Mouse (Mus musculus): ENCODE results near the gene Abhd6.
A peak's percentile ranks its signal among the peaks of the same experiment; 100 is the strongest.

Abhd6 gene

DNA sequence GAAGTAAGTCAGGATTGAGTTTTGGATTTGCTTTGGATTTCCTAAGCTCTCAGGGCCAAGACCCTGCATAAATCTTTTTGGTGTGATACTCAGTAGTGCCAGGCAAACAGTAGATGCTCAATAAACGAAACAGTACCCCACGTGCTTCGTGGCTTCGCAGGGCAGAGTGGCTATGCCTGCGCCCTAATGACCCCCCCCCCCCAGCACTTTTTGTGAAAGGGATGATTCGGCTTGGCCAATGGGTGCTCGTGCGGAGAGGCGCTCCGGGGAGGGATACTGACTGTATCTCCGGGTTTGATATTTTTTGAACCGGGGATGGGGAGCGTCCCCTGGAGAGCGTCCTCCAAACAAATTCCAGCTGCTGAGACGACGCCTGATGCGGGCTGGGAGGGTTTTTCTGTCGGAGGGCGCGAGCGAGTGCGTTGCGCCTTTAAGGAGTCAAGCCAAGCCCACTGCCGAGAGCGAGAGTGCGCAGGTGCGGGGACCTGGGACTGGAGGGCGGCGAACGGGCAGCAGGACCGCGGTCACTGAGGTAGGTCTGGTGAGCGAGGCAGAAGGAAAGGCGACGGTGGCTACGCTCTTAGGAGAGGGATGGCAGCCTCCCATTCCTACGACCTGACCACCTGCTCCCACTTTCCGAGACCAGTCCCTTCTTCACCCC, at the start of gene Abhd6:
Gene Abhd6 (plus strand): TSS at position 471 of the 661 bp plus-strand sequence.
- peak; percentile 79 to 85 for DNase-seq

DNA sequence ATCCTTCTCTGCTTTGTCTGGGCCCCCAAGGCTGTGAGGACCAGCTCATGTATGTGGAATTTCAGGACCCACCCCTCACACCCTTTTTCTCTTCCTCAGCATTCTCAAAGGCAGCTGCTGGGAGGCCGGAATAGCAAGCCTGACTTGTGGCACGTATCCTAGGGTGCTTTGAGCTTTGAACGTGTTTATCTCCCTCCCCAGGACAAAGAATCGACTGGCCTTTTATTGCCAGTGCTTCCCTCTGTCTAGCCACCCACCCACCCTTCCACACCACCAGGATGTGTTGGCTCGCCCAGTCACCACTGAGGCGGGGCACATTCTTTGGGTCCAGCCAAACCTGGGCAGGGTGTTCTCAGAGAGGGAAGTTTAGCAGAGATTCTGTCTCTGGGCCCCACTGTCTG, 48.6 kb upstream of the Abhd6 start:
- DNase-seq = no peak

DNA sequence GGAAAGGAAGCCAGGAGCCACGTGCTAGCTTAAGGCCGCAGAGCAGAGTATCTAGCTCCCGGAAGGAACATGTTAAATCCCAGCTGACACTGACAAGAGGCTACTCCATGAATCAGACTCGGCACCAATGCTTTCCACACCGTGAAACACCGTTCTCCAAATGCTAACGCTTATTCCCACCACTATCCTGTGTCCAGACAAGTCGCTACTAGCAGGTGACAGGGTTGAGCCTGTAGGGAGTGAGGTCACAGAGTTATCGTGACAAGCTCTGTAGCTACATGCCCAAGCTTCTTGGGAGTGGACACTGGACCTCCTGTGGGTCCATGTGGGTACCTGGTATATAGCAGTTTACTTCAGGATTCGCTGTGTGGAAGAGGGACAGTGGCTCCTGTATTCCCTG, 46.3 kb upstream of the Abhd6 start:
- no peak for DNase-seq

DNA sequence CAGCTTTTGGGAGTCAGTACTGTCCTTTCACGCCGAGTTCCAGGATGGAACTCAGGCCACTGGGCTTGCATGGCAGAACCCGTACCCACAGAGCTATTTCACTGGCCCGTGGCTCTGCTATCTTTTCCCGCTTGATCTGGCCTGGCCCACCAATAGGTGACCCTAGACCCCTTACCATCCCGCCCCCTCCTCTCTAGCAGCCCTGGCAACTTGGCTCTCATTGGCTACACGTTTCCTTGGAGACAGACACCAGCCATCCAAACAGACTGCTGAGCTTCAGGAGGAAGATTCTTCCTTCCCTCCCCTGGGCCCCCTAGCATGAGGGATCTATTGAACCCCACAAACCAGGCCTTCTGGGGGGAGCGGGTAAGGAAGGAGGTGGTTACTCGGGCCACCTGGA, 45.7 kb upstream of the Abhd6 start, which contains the start of gene Gm45521:
Gene Gm45521 (plus strand): TSS at position 240 of the 400 bp plus-strand sequence.
- no peak for DNase-seq

DNA sequence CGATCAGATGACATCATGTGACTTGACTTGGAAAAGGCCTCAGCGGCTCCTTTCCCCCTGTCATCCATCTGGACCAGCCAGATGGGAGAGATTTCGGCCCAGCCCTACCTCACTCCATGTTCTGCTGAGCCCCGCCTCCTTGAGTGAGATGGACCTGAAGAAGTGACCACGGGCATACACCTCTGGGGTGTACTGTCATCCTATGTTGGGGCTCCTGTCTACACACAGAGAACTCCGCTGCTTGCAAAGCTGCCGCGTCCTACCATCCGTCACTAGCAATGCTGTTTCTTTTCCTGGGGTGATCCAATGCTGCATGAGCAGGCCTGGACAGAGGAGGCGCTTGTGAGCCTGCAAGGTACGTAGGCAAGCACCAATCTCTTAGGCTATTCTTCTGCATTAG, 42.1 kb upstream of the Abhd6 start:
- peak in 1 of 2 experiments; percentile 25 for DNase-seq

DNA sequence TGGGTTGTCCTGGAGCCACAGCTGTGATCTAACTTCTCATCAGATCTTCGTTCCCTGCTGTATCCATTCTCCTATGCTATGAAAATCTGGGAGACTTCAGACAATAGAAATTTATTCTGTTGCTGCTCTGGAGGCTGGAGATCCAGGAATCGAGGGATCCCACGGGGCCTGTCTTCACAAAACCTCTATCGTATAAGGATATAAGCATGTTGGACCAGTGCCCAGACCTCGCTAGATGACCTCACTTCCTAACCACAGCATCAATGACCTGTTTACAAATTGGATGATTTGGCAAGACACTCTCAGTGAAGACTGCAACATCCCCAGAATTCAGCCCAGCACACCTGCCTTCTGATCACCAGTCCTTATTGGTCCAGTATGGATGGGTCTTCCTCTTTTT, 41.0 kb upstream of the Abhd6 start:
- no peak for DNase-seq

DNA sequence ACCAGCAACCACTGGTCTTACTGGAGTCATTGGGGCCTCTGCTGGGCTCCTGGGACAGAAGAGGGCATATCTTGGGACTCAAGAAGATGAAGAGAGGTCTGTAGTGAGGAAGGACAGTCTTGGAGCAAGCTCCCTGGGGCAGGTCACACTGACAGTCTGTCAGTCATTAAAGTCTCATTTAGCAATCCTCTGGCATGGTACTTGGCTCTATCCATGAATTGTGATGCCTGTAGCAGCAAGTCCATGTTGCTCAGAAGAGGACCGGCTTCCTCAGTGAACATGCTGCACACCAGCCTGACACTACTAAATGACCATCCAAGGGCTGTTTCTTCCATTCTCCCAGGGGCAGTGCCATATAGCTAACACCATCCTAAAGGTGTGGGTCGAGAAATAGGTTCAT, 40.1 kb upstream of the Abhd6 start:
- no peak for DNase-seq

DNA sequence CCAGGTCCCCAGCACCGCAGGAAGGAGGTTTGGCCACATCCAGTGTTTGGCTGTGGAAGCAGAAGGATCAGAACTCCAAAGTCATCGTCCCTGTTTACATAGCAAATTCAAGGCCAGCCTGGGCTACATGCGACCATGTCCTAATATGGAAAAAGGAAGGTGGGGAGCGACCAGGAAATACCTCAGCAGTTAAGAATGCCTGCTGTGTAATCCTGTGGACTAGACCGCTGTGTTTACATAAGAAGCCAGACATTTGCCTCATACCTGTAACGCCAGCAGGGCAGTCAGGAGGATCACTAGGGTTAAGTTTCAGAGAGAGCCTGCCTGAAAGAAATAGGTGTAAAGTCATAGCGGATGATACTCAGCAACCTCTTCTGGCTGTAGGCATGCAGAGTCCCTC, 39.5 kb upstream of the Abhd6 start:
- no peak for DNase-seq

DNA sequence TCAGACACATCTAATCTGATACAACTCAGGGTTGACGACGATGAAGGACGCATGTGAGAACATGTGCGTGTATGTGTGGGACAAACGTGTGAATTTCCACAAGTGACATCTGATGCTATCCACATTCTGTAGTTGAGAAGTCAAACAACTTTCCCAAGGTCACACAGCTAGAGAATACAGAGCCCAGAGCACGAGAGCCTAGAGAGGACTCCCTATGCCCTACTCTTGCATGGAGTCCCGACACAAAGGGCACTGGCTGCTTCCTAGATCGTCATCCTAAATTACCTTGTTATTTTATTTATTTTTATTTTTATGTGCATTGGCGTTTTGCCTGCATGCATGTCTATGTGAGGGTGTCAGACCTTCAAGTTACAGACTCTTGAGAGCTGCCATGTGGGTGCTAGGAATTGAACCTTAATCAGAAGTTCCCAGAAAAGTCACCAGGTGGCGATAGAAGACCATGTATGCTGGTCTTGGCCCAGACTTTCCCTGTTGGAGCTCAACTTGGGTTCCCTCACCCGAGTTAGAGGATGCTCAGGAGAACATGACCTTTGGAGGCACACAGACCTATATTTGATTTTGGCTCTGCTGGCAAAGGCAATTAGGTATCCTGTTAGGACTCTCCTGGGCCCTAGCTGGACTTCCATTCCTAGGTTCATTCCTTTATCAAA, 38.3 kb upstream of the Abhd6 start:
- peak; percentile 61 to 78 for DNase-seq

DNA sequence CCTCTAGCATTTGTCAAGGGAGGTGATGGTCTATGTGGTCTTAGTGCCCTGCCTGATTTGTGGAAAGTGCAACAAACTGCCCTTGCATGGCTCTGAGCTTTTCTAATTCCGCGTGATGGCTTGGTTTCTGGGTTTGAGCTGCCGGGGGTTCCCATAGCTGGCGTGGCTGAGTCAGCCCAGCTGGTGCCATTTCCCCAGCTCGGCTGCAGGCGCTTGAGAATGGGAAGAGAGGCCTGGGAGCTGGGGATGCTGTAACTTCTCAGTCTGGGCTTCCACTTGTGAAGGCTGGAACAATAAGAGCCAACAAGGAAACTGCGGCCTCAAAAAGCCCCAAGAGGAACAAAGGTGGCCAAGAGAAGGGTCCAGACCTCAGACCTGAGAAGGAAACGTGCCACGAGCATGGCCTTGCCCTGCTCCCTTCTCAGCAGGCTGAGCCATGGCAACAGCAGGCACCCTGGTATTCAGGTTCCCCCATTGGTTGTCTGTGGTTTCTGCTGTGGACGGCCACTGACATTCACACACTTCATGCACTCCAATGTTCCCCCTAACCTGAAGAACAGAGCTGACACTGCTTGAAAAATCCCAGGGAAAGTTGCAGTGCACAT, 30.7 kb upstream of the Abhd6 start:
- DNase-seq = no peak

DNA sequence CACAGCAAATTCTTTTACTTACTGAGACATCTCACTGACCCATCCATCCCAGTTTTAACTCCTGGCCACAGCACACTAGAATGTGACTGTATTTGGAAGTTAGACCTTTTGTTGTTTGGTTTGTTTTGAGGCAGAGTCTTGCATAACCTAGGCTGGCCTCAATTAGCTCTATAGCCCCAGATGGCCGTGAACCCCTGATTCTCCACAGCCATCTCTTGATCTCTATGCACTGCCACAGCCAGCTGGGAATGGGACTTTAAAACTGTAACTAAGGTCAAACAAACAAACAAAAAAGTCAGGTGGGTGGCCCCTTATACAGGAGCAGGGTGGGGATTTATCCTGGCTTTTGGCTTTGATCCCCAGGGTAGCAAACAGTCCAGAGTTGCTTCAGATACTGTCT, 28.1 kb upstream of the Abhd6 start:
- no peak for DNase-seq

DNA sequence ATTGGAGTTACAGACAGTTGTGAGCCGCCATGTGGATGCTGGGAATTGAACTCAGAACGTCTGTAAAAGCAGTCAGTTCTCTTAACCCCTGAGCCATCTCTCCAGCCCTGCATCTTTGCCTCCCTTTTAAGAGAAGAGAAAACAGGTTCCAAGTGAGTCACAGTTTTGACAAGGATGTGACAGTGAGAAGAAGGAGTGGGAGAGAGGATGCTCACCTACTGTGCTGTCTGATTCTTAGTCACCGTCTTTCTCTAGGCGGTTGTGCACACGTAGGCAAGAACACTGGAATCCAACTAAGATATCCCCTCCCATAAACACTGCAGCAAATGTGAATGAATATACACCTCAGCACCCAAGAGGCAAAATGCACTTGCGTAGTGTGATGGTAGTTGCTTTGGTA, 27.5 kb upstream of the Abhd6 start:
- no peak for DNase-seq

DNA sequence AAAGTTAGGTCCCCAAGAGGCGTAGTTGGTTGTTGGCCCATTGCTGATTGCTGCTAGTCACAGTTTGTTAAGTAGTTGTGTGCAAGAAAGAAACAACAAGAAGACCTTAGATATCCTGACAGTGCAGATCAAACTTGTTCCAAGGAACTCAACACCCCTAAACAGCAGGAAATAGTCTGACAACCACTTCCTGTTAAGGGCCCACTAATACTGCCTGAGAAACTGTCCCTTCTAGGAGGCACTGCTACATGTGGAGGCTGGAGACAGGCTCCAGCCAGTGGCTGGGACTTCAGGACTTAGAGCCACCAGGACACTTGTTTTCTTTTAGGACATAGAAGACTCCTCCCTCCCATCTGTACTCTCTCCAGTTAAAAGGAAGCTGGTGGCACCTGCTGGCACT, 25.2 kb upstream of the Abhd6 start:
- DNase-seq = no peak

DNA sequence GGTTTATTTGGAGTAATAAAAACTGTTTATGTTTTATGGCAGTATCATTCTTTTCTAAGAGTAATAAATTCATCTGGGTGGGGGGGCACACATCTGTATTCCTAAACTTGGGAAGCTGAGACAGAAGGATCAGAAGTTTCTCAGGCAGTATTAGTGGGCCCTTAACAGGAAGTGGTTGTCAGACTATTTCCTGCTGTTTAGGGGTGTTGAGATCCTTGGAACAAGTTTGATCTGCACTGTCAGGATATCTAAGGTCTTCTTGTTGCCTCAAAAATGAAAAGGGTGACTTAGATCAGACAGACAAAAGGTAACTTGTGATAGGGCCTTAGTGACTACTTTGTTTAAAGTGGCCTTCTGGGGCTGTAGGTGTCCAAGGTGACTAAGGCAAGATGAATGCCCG, 24.5 kb upstream of the Abhd6 start:
- DNase-seq = no peak

DNA sequence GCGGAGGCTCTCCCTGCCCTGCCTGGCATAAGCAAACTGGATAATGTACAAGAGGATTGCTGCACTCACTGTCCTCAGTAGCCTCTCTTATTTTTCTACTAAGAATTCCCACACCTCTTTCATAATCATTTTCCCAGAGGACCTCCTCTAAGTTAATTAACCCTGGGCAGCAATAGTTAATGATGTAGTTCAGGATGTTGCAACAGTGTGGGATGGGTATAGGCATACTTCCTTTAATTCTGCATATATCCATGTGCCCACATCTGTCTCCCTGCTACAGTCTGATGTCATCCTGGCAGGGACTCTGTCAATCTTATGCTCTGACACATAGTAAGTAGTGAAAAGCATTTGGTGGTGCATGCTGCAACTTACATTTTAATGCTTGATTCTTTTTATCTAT, 21.5 kb upstream of the Abhd6 start:
- DNase-seq = no peak

DNA sequence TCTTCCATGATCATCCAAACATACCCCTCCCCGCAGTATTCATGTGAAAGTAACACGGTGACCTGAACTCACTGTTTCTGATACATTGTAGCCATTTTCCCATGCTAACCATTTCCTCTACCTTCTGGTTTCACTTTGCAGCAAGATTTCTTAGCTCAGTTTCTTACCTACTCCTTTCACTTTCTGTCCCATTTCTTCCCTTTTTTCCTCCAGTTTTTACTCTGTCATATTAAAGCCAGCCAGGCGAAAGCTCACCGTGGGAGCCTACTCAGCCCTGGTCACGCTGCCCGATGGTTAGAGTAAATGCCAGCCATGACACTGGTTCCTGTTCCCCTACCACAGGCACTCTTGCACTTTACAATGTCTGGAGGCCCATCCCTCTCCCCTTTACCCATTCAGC, 15.8 kb upstream of the Abhd6 start:
- no peak for DNase-seq

DNA sequence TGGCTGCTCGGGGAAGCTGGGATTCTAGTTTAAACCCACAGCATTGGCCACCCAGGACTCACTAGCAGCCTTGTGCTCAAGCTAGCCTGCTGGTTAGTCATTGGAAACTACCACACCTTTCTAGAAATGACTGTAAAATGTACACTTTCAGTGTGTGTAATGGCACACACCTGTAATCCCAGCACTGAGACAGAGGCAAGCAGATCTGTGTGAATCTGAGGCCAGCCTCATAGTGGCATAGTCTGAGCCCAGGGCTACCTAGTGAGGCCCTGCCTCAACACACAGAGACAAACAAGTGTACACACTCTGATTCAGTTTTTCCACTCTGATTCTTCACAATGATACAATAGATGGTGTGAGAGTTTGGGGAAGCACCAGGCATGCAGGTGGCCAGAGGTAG, 13.3 kb upstream of the Abhd6 start:
- DNase-seq = no peak

DNA sequence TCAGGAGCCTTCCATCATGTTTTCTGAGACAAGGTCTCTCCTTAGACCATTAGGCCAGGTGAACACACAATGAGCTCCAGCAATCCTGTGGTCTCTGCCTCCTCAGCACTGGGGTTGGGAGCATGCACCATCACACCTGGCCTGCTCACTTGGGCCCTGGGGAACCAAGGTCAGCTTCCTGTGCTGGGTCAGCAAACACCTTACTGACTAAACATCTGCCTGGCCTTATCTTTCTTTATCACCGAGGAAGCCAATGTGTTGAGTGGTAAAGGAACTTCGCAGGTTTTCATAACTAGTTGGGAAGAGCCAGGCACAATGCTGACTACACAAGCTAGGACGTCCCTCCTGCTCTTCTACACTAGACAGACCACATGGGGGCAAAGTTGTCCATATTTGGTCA, 12.7 kb upstream of the Abhd6 start:
- no peak for DNase-seq

DNA sequence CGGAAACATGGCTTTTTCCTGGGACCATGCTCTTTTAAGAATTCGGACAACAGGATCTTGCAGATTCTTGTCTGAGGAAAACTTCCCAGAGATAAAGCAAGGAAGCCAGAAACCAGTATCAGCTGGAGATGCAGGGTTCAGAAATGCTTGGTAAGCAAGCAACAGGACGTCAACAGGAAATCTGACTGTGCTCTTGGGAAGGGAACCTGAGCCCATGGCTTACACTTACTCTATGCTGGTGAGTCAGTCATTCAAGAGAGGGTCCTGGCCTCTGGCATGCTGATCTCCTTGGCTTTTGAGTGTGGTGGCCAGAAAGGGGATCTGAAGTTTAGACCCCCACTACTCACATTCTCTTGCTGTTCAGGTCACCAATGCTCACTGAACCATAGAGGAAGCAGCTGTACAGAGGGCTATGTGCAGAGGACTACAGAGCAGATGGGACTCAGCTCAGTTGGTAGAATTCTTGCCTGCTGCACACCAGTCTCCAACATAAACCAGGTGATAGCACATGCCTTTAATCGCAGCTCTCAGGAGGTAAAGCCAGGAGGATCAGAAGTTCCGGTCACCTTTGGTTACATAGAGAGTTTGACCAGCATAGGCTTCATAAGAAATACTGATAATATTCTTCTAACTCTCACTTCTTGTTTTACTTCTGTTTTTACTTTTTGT, 11.5 kb upstream of the Abhd6 start:
- DNase-seq = no peak

DNA sequence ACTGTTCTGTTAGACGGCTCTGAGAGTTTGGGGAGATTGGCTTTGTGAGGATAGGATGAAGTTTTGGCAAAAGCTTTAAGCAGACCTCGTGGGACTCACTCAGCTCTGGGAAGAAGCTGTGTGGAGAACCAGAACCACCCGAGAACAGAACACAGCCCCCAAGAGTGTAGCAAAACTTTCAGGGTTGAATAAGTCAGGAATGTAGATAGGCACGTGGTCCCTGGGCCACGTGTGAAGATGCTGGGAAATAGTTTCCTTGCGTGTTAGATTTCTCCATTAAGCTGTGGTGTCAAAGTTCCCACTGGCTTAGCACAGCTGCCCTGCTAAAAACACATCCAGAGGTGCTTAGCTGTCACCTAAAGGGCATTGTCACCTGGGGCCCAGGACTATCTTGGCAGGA, 10.5 kb upstream of the Abhd6 start:
- no peak for DNase-seq

DNA sequence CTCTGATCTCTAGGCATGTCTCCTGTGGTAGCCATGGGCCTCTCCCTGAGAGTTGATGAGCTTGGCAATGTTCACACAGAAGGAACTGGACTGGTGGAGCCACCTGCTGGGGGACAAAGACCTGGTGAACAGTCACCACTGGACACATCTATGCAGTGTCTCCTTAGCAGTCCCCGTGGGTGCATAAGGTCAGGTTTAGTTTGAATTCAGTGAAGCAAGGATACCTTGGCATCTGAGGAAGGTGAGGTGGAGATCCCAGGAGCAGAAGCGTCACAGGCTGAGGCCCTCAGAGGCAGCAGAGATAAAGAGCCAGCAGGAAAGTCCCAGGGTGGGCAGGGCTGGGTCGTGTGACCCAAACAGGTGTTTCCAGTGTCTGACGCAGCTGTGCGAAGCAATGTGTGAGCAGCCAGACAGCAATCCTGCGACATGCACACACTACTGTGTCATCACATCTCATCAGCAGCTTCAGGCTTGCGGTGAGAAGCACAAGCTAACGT, 8.4 kb upstream of the Abhd6 start, which contains the start of gene Dnase1l3:
Gene Dnase1l3 (minus strand): TSS at position 303 of the 497 bp plus-strand sequence.
- peak in 1 of 2 experiments; percentile 64 for DNase-seq

DNA sequence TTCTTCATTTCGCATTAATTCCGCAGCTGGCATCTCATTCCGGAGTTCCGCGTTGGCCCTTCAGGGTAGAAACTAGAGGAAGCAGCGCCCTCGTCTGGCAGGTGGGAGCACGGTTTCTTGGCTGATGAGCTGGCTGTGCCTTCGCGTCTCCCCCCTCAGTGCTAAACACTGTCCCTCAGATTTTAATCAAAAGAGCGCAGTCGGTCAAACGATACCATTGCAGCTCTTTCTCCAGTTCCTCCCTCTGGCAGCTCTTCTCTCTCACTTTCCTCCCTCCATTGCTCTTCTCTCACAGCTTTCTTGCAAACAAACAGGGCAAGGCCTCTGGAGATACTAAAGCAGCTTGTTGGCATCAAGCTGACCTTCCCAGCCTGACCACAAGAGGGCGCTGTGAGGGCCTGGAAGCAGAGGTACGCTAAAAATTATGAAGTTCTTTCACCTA, 5.4 kb upstream of the Abhd6 start:
- peak; percentile 84 to 94 for DNase-seq

DNA sequence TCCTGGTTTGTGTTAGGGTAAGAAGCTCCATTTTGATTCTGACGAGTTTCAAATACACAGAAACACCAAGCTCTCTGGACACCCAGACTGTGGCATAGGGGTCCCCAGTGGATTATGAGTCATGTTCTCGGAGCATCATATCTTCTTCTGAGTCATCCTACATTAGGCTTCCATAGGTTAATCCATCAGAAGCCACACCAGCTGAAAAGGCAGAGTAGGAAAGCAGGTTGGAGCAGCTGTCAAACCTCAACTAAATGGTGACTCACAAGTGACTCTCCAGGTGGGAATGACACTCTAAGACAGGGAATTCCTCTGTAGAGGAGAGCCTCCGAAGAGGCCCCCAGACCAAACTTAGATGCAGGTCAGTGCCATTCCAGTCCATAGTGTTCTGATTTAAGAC, 3.7 kb upstream of the Abhd6 start:
- DNase-seq = no peak

DNA sequence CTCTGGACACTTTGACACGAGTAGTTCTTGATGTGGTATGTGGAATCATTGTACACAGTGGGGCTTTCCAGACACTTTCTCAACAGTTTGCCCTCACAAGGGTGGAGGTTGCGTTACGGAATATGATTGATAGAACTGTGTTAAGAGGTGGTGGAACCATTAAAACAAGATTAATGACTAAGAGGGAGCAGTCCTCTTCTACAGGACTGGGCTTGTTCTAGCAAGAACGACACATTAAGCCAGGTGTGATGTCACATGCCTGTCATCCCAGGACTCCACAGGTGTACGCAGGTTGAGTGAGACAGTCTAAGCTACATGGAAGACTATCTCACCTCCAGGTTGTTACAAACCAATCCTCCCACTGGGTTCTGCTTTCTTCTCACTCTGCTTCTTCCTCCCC, 3.3 kb upstream of the Abhd6 start:
- DNase-seq = no peak

Measured in kidney, adult 8-10 months (tissue).